Mouse (Mus musculus): ENCODE data around the gene Pik3cd. TPM values are rescaled to one million over a fixed set of nuclear protein-coding genes. Genes with fewer than 3 reads are reported as not detected.

The Pik3cd gene
- polyA plus RNA-seq, 1 experiment, result 106 TPM

DNA sequence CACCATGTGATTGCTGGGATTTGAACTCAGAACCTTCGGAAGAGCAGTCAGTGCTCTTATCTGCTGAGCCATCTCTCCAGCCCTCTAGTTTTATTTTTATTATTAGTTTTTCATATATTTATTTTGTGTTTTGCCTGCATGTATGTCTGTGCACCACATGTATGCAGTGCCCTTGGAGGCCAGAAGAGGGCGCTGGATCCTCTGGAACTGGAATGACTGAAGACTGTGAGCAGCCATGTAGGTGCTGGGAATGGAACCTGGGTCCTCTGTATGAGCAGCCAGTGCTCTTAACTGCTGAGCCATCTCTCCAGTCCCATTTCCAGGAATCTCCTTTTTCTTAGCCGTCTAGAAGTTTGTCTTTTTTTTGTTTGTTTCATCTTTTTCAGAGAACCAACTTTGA, 97.9 kb downstream of the Pik3cd start:
- Histone ChIP-seq H3K27ac (ENCODE audit: control insufficient read depth, insufficient read depth, low read length) (no peak overlapping the region), H3K36me3 (ENCODE audit: control insufficient read depth, insufficient read depth, low read length) (no peaks in the 10 kb centered on the region), H3K4me3 (ENCODE audit: control insufficient read depth, insufficient read depth, low read length) (no peak overlapping the region), H3K27me3 (ENCODE audit: control insufficient read depth, insufficient read depth, low read length) (no peaks in the 10 kb centered on the region), H3K4me1 (replicated peaks; ENCODE audit: control insufficient read depth, insufficient read depth, low read length) (no peaks in the 10 kb centered on the region; the same call in 1 of the 2 replicates)
- WGBS, result 84% methylated on average over 3 of the region's 3 CpGs
- TF ChIP-seq CTCF (IDR thresholded peaks at IDR 0.05; ENCODE audit: borderline replicate concordance, control insufficient read depth, extremely low read depth, insufficient read depth, low read length, poor library complexity) (no peak), POLR2A (IDR thresholded peaks at IDR 0.05; ENCODE audit: control insufficient read depth, extremely low read depth, insufficient read depth, low read length, poor library complexity) (no peak)
- no peak for DNase-seq

DNA sequence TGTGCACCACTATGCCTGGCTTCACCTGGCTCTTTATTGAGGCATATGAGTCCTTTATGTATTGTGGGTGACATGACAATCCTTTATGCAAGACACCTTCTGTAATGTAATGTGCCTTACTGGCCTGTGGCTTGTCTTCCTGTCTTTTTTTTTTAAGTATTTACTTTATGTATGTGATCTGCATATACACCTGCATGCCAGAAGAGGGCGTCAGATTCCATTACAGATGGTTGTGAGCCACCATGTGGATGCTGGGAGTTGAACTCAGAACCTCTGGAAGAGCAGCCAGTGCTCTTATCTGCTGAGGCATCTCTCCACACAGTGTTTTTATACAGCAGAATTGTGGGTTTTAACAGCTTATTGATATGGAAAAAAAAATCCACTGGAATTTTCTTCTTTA, 98.5 kb downstream of the Pik3cd start:
- Histone ChIP-seq H3K36me3 (ENCODE audit: control insufficient read depth, insufficient read depth, low read length) (no peaks in the 10 kb centered on the region), H3K27me3 (ENCODE audit: control insufficient read depth, insufficient read depth, low read length) (no peaks in the 10 kb centered on the region), H3K27ac (ENCODE audit: control insufficient read depth, insufficient read depth, low read length) (no peak overlapping the region), H3K4me3 (ENCODE audit: control insufficient read depth, insufficient read depth, low read length) (no peak overlapping the region), H3K4me1 (replicated peaks; ENCODE audit: control insufficient read depth, insufficient read depth, low read length) (no peaks in the 10 kb centered on the region; the same call in 1 of the 2 replicates)
- WGBS, result 72% methylated on average over 1 of the region's 1 CpGs
- TF ChIP-seq POLR2A (IDR thresholded peaks at IDR 0.05; ENCODE audit: control insufficient read depth, extremely low read depth, insufficient read depth, low read length, poor library complexity) (no peak), CTCF (IDR thresholded peaks at IDR 0.05; ENCODE audit: borderline replicate concordance, control insufficient read depth, extremely low read depth, insufficient read depth, low read length, poor library complexity) (no peak)
- no peak for DNase-seq

DNA sequence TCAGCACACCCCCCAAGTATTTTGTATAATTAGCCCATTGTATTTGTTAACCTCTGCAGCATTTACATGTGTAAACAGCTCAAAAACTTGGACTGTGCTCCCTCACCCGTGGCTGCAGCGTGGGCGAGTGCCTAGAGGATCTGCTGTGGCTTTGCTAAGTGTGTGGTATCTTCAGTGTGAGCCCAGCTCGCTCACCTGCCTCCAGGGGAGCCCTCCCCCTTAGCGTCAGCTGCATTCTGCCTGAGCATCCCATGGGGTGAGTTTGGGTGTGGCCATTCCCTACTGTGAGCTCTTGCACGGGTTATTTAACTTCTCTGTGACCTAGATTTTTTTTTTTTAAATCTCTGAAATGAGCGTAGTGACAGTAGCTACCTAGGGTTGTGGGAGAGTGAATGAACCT, 100.1 kb downstream of the Pik3cd start:
- WGBS, result 54% methylated on average over 7 of the region's 7 CpGs
- H3K27ac ChIP-seq (ENCODE audit: control insufficient read depth, insufficient read depth, low read length), result no peak overlapping the region
- no peak for DNase-seq
- no peak for TF ChIP-seq POLR2A (IDR thresholded peaks at IDR 0.05; ENCODE audit: control insufficient read depth, extremely low read depth, insufficient read depth, low read length, poor library complexity)
- no peak for TF ChIP-seq CTCF (IDR thresholded peaks at IDR 0.05; ENCODE audit: borderline replicate concordance, control insufficient read depth, extremely low read depth, insufficient read depth, low read length, poor library complexity)
- no peaks in the 10 kb centered on the region; the same call in 1 of the 2 replicates for H3K4me1 ChIP-seq (replicated peaks; ENCODE audit: control insufficient read depth, insufficient read depth, low read length)
- H3K4me3 ChIP-seq (ENCODE audit: control insufficient read depth, insufficient read depth, low read length), result no peak overlapping the region
- H3K27me3 ChIP-seq (ENCODE audit: control insufficient read depth, insufficient read depth, low read length), result no peaks in the 10 kb centered on the region
- no peaks in the 10 kb centered on the region for H3K36me3 ChIP-seq (ENCODE audit: control insufficient read depth, insufficient read depth, low read length)

DNA sequence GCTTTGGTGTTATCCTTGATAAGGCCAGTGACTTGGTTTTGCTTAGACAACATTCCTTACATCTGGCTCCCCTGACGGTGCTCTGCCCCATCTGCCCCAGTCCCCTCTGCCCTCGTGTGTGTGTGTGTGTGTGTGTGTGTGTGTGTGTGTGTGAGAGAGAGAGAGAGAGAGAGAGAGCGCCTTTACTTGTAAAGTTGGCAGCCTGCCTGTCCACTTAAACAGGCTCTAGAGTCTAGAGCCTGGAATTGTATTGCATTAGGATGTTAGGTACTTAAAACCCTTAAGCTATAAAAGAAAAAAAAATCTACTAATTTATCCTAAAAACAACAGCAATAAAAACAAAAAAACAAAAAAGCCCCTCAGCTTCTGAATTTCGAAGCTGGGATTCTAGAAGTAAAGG, 100.9 kb downstream of the Pik3cd start:
- no peaks in the 10 kb centered on the region for H3K27me3 ChIP-seq (ENCODE audit: control insufficient read depth, insufficient read depth, low read length)

DNA sequence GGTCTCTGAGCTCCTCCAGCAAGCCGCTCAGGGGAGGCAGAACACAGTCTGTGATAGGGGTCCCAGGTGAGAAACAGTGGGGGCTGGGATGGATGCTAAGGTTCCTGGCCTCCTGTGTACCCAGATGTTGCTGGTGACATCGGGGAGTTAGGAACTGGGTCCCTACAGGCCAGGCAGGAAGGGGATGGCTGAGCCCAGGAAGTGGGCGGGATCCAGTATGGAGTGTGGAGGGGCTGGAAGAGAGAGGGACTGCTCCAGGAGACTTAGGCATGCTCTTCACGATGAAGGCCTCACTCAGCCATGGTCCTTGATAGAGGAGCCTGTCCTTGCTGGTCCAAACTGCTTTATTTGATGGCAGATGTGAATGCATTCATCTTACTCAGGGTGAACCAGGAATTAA, 102.2 kb downstream of the Pik3cd start:
- DNase-seq, result no peak
- TF ChIP-seq CTCF (IDR thresholded peaks at IDR 0.05; ENCODE audit: borderline replicate concordance, control insufficient read depth, extremely low read depth, insufficient read depth, low read length, poor library complexity) (no peak), POLR2A (IDR thresholded peaks at IDR 0.05; ENCODE audit: control insufficient read depth, extremely low read depth, insufficient read depth, low read length, poor library complexity) (no peak)
- no peaks in the 10 kb centered on the region for H3K36me3 ChIP-seq (ENCODE audit: control insufficient read depth, insufficient read depth, low read length)
- no peak overlapping the region for H3K4me3 ChIP-seq (ENCODE audit: control insufficient read depth, insufficient read depth, low read length)
- H3K4me1 ChIP-seq (replicated peaks; ENCODE audit: control insufficient read depth, insufficient read depth, low read length), result no peaks in the 10 kb centered on the region; the same call in 1 of the 2 replicates
- 83% methylated on average over 4 of the region's 4 CpGs for WGBS
- no peak overlapping the region for H3K27ac ChIP-seq (ENCODE audit: control insufficient read depth, insufficient read depth, low read length)
- no peaks in the 10 kb centered on the region for H3K27me3 ChIP-seq (ENCODE audit: control insufficient read depth, insufficient read depth, low read length)

More for the DNA sequence above, 100.9 kb downstream of the Pik3cd start:
- no peaks in the 10 kb centered on the region; the same call in 1 of the 2 replicates for H3K4me1 ChIP-seq (replicated peaks; ENCODE audit: control insufficient read depth, insufficient read depth, low read length)
- H3K27ac ChIP-seq (ENCODE audit: control insufficient read depth, insufficient read depth, low read length), result no peak overlapping the region
- TF ChIP-seq CTCF (IDR thresholded peaks at IDR 0.05; ENCODE audit: borderline replicate concordance, control insufficient read depth, extremely low read depth, insufficient read depth, low read length, poor library complexity) (no peak), POLR2A (IDR thresholded peaks at IDR 0.05; ENCODE audit: control insufficient read depth, extremely low read depth, insufficient read depth, low read length, poor library complexity) (no peak)
- no peaks in the 10 kb centered on the region for H3K36me3 ChIP-seq (ENCODE audit: control insufficient read depth, insufficient read depth, low read length)
- no peak overlapping the region for H3K4me3 ChIP-seq (ENCODE audit: control insufficient read depth, insufficient read depth, low read length)
- no peak for DNase-seq
- WGBS, result 78% methylated on average over 4 of the region's 4 CpGs

DNA sequence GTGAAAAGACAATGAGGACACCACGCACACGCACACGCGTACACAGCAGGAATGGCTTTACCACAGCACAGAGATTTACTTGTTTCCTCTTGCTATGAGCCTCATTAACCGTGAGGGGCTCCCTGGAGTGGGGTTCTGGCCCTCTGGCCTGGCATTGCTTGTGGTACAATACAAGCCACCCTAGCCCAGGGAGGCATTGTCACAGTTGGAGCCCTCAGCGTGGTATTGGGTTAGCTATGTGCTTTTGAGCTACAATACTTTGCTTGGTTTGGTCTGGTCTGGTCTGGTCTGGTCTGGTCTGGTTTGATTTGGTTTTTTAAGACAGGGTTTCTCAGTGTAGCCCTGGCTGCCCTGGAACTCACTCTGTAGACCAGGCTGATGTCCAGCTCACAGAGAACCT, 102.8 kb downstream of the Pik3cd start:
- H3K4me1 ChIP-seq (replicated peaks; ENCODE audit: control insufficient read depth, insufficient read depth, low read length), result no peaks in the 10 kb centered on the region; the same call in 1 of the 2 replicates
- H3K4me3 ChIP-seq (ENCODE audit: control insufficient read depth, insufficient read depth, low read length), result no peak overlapping the region
- no peaks in the 10 kb centered on the region for H3K36me3 ChIP-seq (ENCODE audit: control insufficient read depth, insufficient read depth, low read length)
- H3K27ac ChIP-seq (ENCODE audit: control insufficient read depth, insufficient read depth, low read length), result no peak overlapping the region
- no peaks in the 10 kb centered on the region for H3K27me3 ChIP-seq (ENCODE audit: control insufficient read depth, insufficient read depth, low read length)
- DNase-seq, result no peak
- TF ChIP-seq CTCF (IDR thresholded peaks at IDR 0.05; ENCODE audit: borderline replicate concordance, control insufficient read depth, extremely low read depth, insufficient read depth, low read length, poor library complexity) (no peak), POLR2A (IDR thresholded peaks at IDR 0.05; ENCODE audit: control insufficient read depth, extremely low read depth, insufficient read depth, low read length, poor library complexity) (no peak)
- 93% methylated on average over 6 of the region's 6 CpGs for WGBS

Other genes with a start within 250 kb of the Pik3cd start
- gene Rbp7, start 247.6 kb downstream of the Pik3cd start, polyA plus RNA-seq (2012; rRNA removed), result 0.59 and 1.2 TPM in 2 replicates
- gene Tmem274, start 225.2 kb downstream of the Pik3cd start, polyA plus RNA-seq (2012; rRNA removed), result not detected in 2 replicates
- gene Nmnat1, start 217.4 kb downstream of the Pik3cd start, polyA plus RNA-seq (2012; rRNA removed), result 21.6 and 22.9 TPM in 2 replicates
- 29.0 and 30.3 TPM in 2 replicates for gene Lzic, start 217.3 kb downstream of the Pik3cd start, polyA plus RNA-seq (2012; rRNA removed)
- gene Ctnnbip1, start 184.3 kb downstream of the Pik3cd start, polyA plus RNA-seq (2012; rRNA removed), result 13.2 and 17.9 TPM in 2 replicates
- 21.6 and 24.5 TPM in 2 replicates for gene Clstn1, start 116.1 kb downstream of the Pik3cd start, polyA plus RNA-seq (2012; rRNA removed)
- 71.7 and 79.0 TPM in 2 replicates for gene Tmem201, start 35.5 kb upstream of the Pik3cd start, polyA plus RNA-seq (2012; rRNA removed)
- gene Slc25a33, start 71.7 kb upstream of the Pik3cd start, polyA plus RNA-seq (2012; rRNA removed), result 7.2 and 7.3 TPM in 2 replicates

Measured in thymus, adult 2 months (tissue).